In the genomic region with DNA sequence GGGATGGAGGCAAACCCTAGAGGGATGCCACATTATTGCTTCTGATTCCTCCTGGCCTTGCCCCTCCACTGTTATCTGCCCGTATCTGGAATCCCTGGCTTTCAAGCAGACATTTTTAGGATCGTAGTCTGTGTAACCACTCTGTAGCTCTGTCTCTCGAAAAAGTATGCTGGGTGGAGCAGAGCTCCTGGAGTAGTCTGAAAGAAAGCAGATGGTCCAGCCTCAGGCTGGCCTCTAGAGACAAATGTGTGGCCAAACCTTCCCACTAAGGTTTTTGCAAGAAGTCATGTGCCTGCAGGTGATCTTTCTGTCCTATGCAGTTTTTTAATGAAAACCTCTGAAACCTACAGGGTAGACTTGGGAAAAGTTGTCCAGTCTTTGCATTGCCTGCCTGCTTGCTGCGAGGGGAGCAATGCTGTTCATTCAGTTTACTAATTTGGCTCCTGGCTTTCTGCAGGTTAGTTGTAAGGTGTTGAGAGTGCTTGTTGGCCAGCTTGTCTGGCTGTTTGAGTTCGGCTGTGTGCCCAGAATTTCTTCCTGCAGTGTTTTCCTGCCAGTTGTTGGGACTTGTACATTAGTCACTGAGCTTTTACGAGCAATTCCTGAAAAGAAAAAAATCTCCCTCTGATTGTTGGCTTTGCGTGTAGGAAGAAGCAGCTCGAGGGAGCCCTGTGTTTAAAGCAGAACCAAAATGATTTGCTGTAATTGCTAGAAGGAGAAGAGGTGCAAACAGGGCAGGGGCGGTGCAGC, we compare ENCODE assay signal across 8 mouse cellular contexts. TPM values are rescaled to one million over a fixed set of nuclear protein-coding genes. Genes with fewer than 3 reads are reported as not detected.
DNase-seq lines count a peak whose midpoint lies in the region; ATAC-seq and TF ChIP-seq lines count a peak whose summit lies in the region.

No protein-coding gene starts in this region.

- DNase-seq in adrenal gland, postnatal 14 days = peak; percentile 66
- no peak for DNase-seq in adrenal gland, postnatal 4 days (ENCODE audit: low spot score in 2 of 2)
- DNase-seq in forebrain, embryonic 10.5 days (ENCODE audit: extremely low spot score, low spot score) = no peak
- no peak for DNase-seq in liver, embryonic 14.5 days (ENCODE audit: low read depth in 3 of 3, low spot score in 3 of 3)
- DNase-seq in right cerebral cortex, adult 2 months (ENCODE audit: low spot score in 2 of 2) = peak; percentile 60 to 66
- no peak for DNase-seq in B cell, adult 2 months

- peak overlapping the region; percentile 98 for H3K27ac ChIP-seq in forebrain, embryonic 10.5 days
- H3K27ac ChIP-seq in intestine, embryonic 15.5 days = peak overlapping the region; percentile 94
- H3K27ac ChIP-seq in liver, embryonic 14.5 days = no peak overlapping the region

- peaks cover 37% of the 10 kb centered on the region for H3K36me3 ChIP-seq in E14TG2a.4 (ENCODE audit: insufficient read depth, low read length)
- 0 out of 2 replicates have a peak, but pooled peaks cover 3% of the 10 kb centered on the region for H3K36me3 ChIP-seq in forebrain, embryonic 10.5 days (replicated peaks)
- H3K36me3 ChIP-seq in intestine, embryonic 15.5 days = no peaks in the 10 kb centered on the region
- H3K36me3 ChIP-seq in liver, embryonic 14.5 days (replicated peaks; ENCODE audit: control insufficient read depth, insufficient read depth, low read depth) = no peaks in the 10 kb centered on the region

- no peaks in the 10 kb centered on the region for H3K9me3 ChIP-seq in E14TG2a.4 (ENCODE audit: low read length)
- peaks cover 1% of the 10 kb centered on the region; the same call in 1 of the 2 replicates for H3K9me3 ChIP-seq in forebrain, embryonic 10.5 days
- H3K9me3 ChIP-seq in intestine, embryonic 15.5 days = no peaks in the 10 kb centered on the region
- no peaks in the 10 kb centered on the region for H3K9me3 ChIP-seq in liver, embryonic 14.5 days (ENCODE audit: control insufficient read depth, low read length)

- peak overlapping the region; percentile 92 for H3K9ac ChIP-seq in intestine, embryonic 15.5 days
- peak overlapping the region; percentile 18; the same call in 1 of the 2 replicates for H3K9ac ChIP-seq in liver, embryonic 14.5 days (replicated peaks)

- peaks cover 65% of the 10 kb centered on the region for H3K4me1 ChIP-seq in E14TG2a.4 (replicated peaks; ENCODE audit: low read depth, low read length)
- H3K4me1 ChIP-seq in forebrain, embryonic 10.5 days = peaks cover 56% of the 10 kb centered on the region
- H3K4me1 ChIP-seq in intestine, embryonic 15.5 days (replicated peaks) = peaks cover 52% of the 10 kb centered on the region
- peaks cover 34 to 50% of the 10 kb centered on the region in 2 experiments for H3K4me1 ChIP-seq in liver, embryonic 14.5 days (replicated peaks; ENCODE audit: control insufficient read depth in 2 of 2, insufficient read depth in 2 of 2, low read length in 1 of 2)

- peak overlapping the region; percentile 97 for H3K4me3 ChIP-seq in E14TG2a.4 (replicated peaks; ENCODE audit: low read length)
- H3K4me3 ChIP-seq in forebrain, embryonic 10.5 days = peak overlapping the region; percentile 93
- peak overlapping the region; percentile 95 for H3K4me3 ChIP-seq in intestine, embryonic 15.5 days (replicated peaks)
- H3K4me3 ChIP-seq in liver, embryonic 14.5 days (ENCODE audit: insufficient read depth in 1 of 2, low read depth in 2 of 2, low read length in 2 of 2) = peak overlapping the region; percentile 24 to 86; a peak in 3 of 4 replicates

- ATAC-seq in intestine, embryonic 15.5 days = no peak
- ATAC-seq in liver, embryonic 14.5 days (ENCODE audit: insufficient read depth) = no peak

- H3K27me3 ChIP-seq in E14TG2a.4 (ENCODE audit: insufficient read depth, low read length) = no peaks in the 10 kb centered on the region
- H3K27me3 ChIP-seq in forebrain, embryonic 10.5 days (ENCODE audit: poor library complexity, severe bottlenecking) = peaks cover 6% of the 10 kb centered on the region; the same call in 1 of the 2 replicates
- no peaks in the 10 kb centered on the region for H3K27me3 ChIP-seq in intestine, embryonic 15.5 days (replicated peaks)
- H3K27me3 ChIP-seq in liver, embryonic 14.5 days (ENCODE audit: control insufficient read depth, insufficient read depth, low read length) = no peaks in the 10 kb centered on the region

- H3K4me2 ChIP-seq in intestine, embryonic 15.5 days (replicated peaks) = peak overlapping the region; percentile 95
- peak overlapping the region; percentile 88 for H3K4me2 ChIP-seq in liver, embryonic 14.5 days (ENCODE audit: low read depth)

- TF ChIP-seq CTCF in E14TG2a.4 (conservative IDR thresholded peaks at IDR 0.05; ENCODE audit: low read length) = no peak
- no peak for TF ChIP-seq CTCF in liver, embryonic 14.5 days (IDR thresholded peaks at IDR 0.05; ENCODE audit: low read depth)

- 65% methylated on average over 9 of the region's 9 CpGs for WGBS in forebrain, embryonic 10.5 days
- 18% methylated on average over 9 of the region's 9 CpGs for WGBS in intestine, embryonic 15.5 days
- WGBS in liver, embryonic 14.5 days (ENCODE audit: insufficient replicate concordance) = 49% methylated on average over 9 of the region's 9 CpGs

- no peak for TF ChIP-seq EP300 in liver, embryonic 14.5 days (IDR thresholded peaks at IDR 0.05; ENCODE audit: low read depth)

RNA-seq across cellular contexts. Expression of a gene that starts 1.7 kb away (rescaled TPM):
- total RNA-seq in adrenal gland, postnatal 14 days (2021) = 2.7 and 3.2 TPM in 2 replicates
- total RNA-seq in adrenal gland, postnatal 4 days (2021) = 1 to 10 TPM; 5.6 TPM
- 14.7 and 16.5 TPM in 2 replicates for polyA plus RNA-seq in forebrain, embryonic 10.5 days (2016; fragmentation: Nextera tagmentation; extraction: Ambion mirVana)
- polyA plus RNA-seq in intestine, embryonic 15.5 days (2015; fragmentation: Nextera tagmentation; extraction: Ambion mirVana) = 5.8 and 6.0 TPM in 2 replicates
- 2.0 and 2.2 TPM in 2 replicates for polyA plus RNA-seq in liver, embryonic 14.5 days (2012; rRNA removed)
- 2.0 TPM in 2 replicates for polyA plus RNA-seq in liver, embryonic 14.5 days (2014; fragmentation: Nextera tagmentation; extraction: Ambion mirVana)

RNA-seq across cellular contexts. Expression of a gene that starts 26.7 kb away (rescaled TPM):
- 0.07 and 0.08 TPM in 2 replicates for total RNA-seq in adrenal gland, postnatal 14 days (2021)
- under 1 TPM in 1 of 2 experiments, not detected in 1; 0.22 TPM for total RNA-seq in adrenal gland, postnatal 4 days (2021)
- 1.2 and 1.6 TPM in 2 replicates for polyA plus RNA-seq in forebrain, embryonic 10.5 days (2016; fragmentation: Nextera tagmentation; extraction: Ambion mirVana)
- 0.57 and 0.67 TPM in 2 replicates for polyA plus RNA-seq in intestine, embryonic 15.5 days (2015; fragmentation: Nextera tagmentation; extraction: Ambion mirVana)
- polyA plus RNA-seq in liver, embryonic 14.5 days (2012; rRNA removed) = 0.01 and 0.03 TPM in 2 replicates
- 0.05 and 0.06 TPM in 2 replicates for polyA plus RNA-seq in liver, embryonic 14.5 days (2014; fragmentation: Nextera tagmentation; extraction: Ambion mirVana)

RNA-seq across cellular contexts. Expression of a gene that starts 32.6 kb away (rescaled TPM):
- total RNA-seq in adrenal gland, postnatal 14 days (2021) = 190 and 193 TPM in 2 replicates
- total RNA-seq in adrenal gland, postnatal 4 days (2021) = 100 to 1,000 TPM; 200 to 206 TPM
- 436 and 440 TPM in 2 replicates for polyA plus RNA-seq in forebrain, embryonic 10.5 days (2016; fragmentation: Nextera tagmentation; extraction: Ambion mirVana)
- polyA plus RNA-seq in intestine, embryonic 15.5 days (2015; fragmentation: Nextera tagmentation; extraction: Ambion mirVana) = 352 and 386 TPM in 2 replicates
- polyA plus RNA-seq in liver, embryonic 14.5 days (2012; rRNA removed) = 34.6 and 65.1 TPM in 2 replicates
- polyA plus RNA-seq in liver, embryonic 14.5 days (2014; fragmentation: Nextera tagmentation; extraction: Ambion mirVana) = 208 and 218 TPM in 2 replicates

RNA-seq across cellular contexts. Expression of a gene that starts 40.8 kb away (rescaled TPM):
- total RNA-seq in adrenal gland, postnatal 14 days (2021) = 8.4 and 10.5 TPM in 2 replicates
- total RNA-seq in adrenal gland, postnatal 4 days (2021) = 10 to 100 TPM; 22.9 to 26.7 TPM
- polyA plus RNA-seq in forebrain, embryonic 10.5 days (2016; fragmentation: Nextera tagmentation; extraction: Ambion mirVana) = 7.8 and 8.8 TPM in 2 replicates
- 12.7 and 17.6 TPM in 2 replicates for polyA plus RNA-seq in intestine, embryonic 15.5 days (2015; fragmentation: Nextera tagmentation; extraction: Ambion mirVana)
- 2.9 and 4.3 TPM in 2 replicates for polyA plus RNA-seq in liver, embryonic 14.5 days (2012; rRNA removed)
- polyA plus RNA-seq in liver, embryonic 14.5 days (2014; fragmentation: Nextera tagmentation; extraction: Ambion mirVana) = 1.6 TPM in 2 replicates

Comparison
In these comparisons a context has a peak if more than half of its experiments do, and no peak if none do; other contexts are left out.
1. DNase-seq: peak in adrenal gland, postnatal 14 days (single experiment) and right cerebral cortex, adult 2 months (2 of 2); none in adrenal gland, postnatal 4 days (0 of 2), forebrain, embryonic 10.5 days (single experiment), liver, embryonic 14.5 days (0 of 3) and B cell, adult 2 months (0 of 2).
2. Peak in every context shown above with its lines, with median percentiles within 50 percentile points of each other: H3K4me3 ChIP-seq.